Mouse (Mus musculus) urinary bladder, postnatal 36 days (tissue): ENCODE data around the gene Zbtb44.

Source experiments
- DNase-seq, 2 experiments: peaks; one replicate each; pipeline ENCODE4 v3.0.0; 2022; ENCODE audit warnings: low spot score in 2 of 2, mixed read lengths in 1 of 2

Zbtb44 gene

GRCm38 (mm10) chr9:31115586-31115985 is 85.1 kb downstream of the Zbtb44 start:
- no peak for DNase-seq

- no peak for DNase-seq
These were observed 86.6 kb downstream of the Zbtb44 start for GRCm38 (mm10) chr9:31117088-31117487.

- no peak for DNase-seq
These were observed 87.0 kb downstream of the Zbtb44 start for GRCm38 (mm10) chr9:31117488-31117887.

- DNase-seq = no peak
These were observed 88.3 kb downstream of the Zbtb44 start for GRCm38 (mm10) chr9:31118520-31119298.

GRCm38 (mm10) chr9:31119405-31119804 is 89.0 kb downstream of the Zbtb44 start:
- DNase-seq = no peak

- no peak for DNase-seq
These were observed 89.6 kb downstream of the Zbtb44 start for GRCm38 (mm10) chr9:31119882-31120532.

GRCm38 (mm10) chr9:31120533-31120915 is 90.1 kb downstream of the Zbtb44 start:
- DNase-seq = no peak

GRCm38 (mm10) chr9:31122464-31123030 is 92.1 kb downstream of the Zbtb44 start:
- no peak for DNase-seq
